Mouse (Mus musculus): ENCODE results near the gene Hils1. TPM values are rescaled to one million over a fixed set of nuclear protein-coding genes. Genes with fewer than 3 reads are reported as not detected.

Hils1 gene
- polyA plus RNA-seq, 1 experiment from 2014 or later: not detected

DNA sequence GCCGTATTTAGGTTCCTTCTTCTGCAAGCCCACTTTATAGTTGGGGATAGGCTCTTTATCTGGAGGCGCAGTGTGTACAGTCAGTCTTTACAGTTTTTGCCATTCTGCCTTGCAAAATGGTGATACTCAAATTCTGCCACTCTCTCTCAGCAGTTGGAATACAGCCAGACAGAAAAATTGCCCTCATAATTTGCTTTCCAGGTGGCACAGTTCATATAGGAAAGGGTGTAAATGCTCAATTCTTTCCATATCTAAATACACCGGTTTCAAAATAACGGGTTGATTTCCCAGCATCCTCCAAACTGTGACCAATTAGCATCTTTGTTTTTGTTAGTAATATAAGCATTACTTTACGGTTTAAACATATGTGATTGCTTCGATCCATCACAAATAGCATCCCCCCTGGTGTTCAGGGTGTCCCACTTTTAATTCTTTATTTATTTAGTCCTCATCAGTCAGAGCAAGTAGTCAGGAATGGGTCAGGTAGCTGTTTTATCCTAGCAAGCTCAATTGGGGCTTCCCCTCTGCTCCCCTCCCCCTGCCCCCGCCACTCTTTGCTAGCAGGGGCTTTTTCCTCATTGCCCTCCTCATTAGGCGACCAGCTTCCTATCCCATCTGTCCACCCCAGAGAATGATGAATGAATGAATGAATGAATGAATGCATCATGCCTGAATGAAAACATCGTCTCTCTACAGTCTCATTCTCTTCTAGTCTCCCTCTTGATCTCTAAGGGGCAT lies 11.0 kb downstream of the Hils1 start:
- Histone ChIP-seq H3K36me3 (ENCODE audit: control insufficient read depth, insufficient read depth, low read length) (no peaks in the 10 kb centered on the region), H3K27me3 (ENCODE audit: control insufficient read depth, insufficient read depth, low read depth, low read length) (no peaks in the 10 kb centered on the region), H3K9ac (ENCODE audit: low read depth, low read length) (peak overlapping the region; percentile 74), H3K4me3 (ENCODE audit: low read depth, low read length) (peak overlapping the region; percentile 22; the same call in 1 of the 2 replicates), H3K4me2 (ENCODE audit: low read length) (peak overlapping the region; percentile 64), H3K4me1 (ENCODE audit: control insufficient read depth, insufficient read depth, low read length) (peaks cover 15% of the 10 kb centered on the region), H3K9me3 (replicated peaks; ENCODE audit: control insufficient read depth, low read length, poor library complexity, severe bottlenecking) (no peaks in the 10 kb centered on the region), H3K27ac (ENCODE audit: low read length) (peak overlapping the region; percentile 95)
- peak; percentile 64; the same call in 1 of the 2 replicates for ATAC-seq
- WGBS: 27% methylated on average over 9 of the region's 9 CpGs

DNA sequence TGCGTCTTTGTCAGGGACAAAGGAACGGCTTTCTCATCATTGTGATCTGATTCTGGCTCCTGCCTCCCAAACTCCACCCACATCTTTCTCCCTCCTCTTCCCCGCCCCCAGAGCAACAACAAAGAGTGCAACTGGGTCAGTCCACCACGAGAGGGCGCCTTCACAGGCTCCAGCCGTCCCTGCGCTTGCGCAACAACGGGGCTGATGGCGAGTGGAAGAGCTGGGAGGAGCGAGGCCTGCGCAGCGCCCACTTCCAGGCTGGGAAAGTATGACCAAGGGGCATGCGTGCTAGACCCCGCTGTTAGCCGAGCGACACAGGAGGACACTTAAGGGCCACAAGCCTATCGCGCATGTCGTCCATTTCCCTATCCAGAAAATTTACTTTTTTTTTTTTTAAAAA lies 11.6 kb downstream of the Hils1 start:
- no peaks in the 10 kb centered on the region for H3K36me3 ChIP-seq (ENCODE audit: control insufficient read depth, insufficient read depth, low read length)
- H3K4me3 ChIP-seq (ENCODE audit: low read depth, low read length): peak overlapping the region; percentile 26
- H3K4me2 ChIP-seq (ENCODE audit: low read length): peak overlapping the region; percentile 64
- H3K4me1 ChIP-seq (ENCODE audit: control insufficient read depth, insufficient read depth, low read length): peaks cover 15% of the 10 kb centered on the region
- peak; percentile 98 for ATAC-seq
- under 1% methylated on average over 20 of the region's 20 CpGs for whole genome bisulfite sequencing
- no peaks in the 10 kb centered on the region for H3K27me3 ChIP-seq (ENCODE audit: control insufficient read depth, insufficient read depth, low read depth, low read length)
- H3K9ac ChIP-seq (ENCODE audit: low read depth, low read length): peak overlapping the region; percentile 74
- H3K27ac ChIP-seq (ENCODE audit: low read length): peak overlapping the region; percentile 95
- H3K9me3 ChIP-seq (replicated peaks; ENCODE audit: control insufficient read depth, low read length, poor library complexity, severe bottlenecking): no peaks in the 10 kb centered on the region

DNA sequence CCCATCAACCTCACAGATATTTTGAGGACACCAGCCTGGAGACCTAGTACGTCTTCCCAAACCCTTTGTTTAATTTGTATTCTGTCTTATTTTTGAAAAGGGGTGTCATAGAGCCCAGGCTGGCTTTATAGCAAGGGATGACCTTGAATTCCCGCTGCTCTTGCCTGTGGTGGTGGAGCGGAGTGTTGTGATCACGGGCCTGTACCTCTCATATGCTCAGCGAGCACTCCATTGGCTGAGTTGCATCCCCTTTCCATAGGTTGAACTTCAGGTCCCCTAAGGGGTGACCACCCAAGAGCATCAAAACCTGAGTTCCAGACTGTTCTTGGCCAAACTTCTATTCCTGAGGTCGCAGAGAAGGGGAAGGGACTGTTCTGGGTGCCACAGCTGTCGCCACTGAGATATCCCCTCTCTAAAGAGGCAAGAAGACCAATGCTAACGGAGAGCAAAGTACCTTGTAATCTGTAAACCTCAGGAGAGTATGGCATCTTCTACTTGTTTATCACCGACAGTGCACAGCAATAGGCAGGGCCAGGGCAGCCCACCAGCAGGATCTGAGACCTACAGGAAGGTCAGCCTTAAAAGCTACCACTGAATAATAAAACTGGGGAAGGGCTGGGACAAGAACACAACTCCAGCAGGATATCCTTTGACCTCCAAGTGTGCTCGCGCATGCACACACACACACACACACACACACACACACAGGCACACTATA lies 12.2 kb downstream of the Hils1 start:
- Histone ChIP-seq H3K4me2 (ENCODE audit: low read length) (peak overlapping the region; percentile 64), H3K27ac (ENCODE audit: low read length) (peak overlapping the region; percentile 95), H3K9me3 (replicated peaks; ENCODE audit: control insufficient read depth, low read length, poor library complexity, severe bottlenecking) (no peaks in the 10 kb centered on the region), H3K27me3 (ENCODE audit: control insufficient read depth, insufficient read depth, low read depth, low read length) (no peaks in the 10 kb centered on the region), H3K36me3 (ENCODE audit: control insufficient read depth, insufficient read depth, low read length) (no peaks in the 10 kb centered on the region), H3K4me3 (ENCODE audit: low read depth, low read length) (peak overlapping the region; percentile 26), H3K9ac (ENCODE audit: low read depth, low read length) (peak overlapping the region; percentile 47; the same call in 1 of the 2 replicates), H3K4me1 (ENCODE audit: control insufficient read depth, insufficient read depth, low read length) (peaks cover 15% of the 10 kb centered on the region)
- 73% methylated on average over 11 of the region's 11 CpGs for WGBS
- ATAC-seq: 0 out of 2 replicates have a peak, but pooled peaks have one; percentile 30

DNA sequence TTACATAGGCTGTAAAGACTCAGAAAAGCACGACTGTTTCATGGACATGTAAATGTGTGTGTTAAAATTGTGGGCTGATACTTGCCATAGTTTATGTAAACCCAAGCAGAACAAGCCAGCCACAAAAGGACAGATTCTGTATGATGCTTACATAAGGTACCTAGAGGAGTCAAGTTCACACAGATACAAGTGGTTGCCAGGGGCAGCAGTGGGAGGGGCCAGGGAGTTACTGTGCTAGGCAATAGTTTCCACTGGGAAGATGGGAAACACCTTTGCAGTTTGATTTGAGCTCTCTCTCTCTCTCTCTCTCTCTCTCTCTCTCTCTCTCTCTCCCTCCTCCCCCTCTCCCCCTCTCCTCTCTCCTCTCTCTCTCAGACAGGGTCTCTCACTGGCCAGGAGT lies 17.7 kb downstream of the Hils1 start:
- H3K36me3 ChIP-seq (ENCODE audit: control insufficient read depth, insufficient read depth, low read length): no peaks in the 10 kb centered on the region
- H3K9ac ChIP-seq (ENCODE audit: low read depth, low read length): no peak overlapping the region
- no peak overlapping the region for H3K4me3 ChIP-seq (ENCODE audit: low read depth, low read length)
- no peaks in the 10 kb centered on the region for H3K9me3 ChIP-seq (replicated peaks; ENCODE audit: control insufficient read depth, low read length, poor library complexity, severe bottlenecking)
- H3K4me1 ChIP-seq (ENCODE audit: control insufficient read depth, insufficient read depth, low read length): peaks cover 14% of the 10 kb centered on the region
- no peak overlapping the region for H3K27ac ChIP-seq (ENCODE audit: low read length)
- WGBS: 56% methylated on average over 1 of the region's 1 CpGs
- no peak overlapping the region for H3K4me2 ChIP-seq (ENCODE audit: low read length)
- no peak for ATAC-seq
- no peaks in the 10 kb centered on the region for H3K27me3 ChIP-seq (ENCODE audit: control insufficient read depth, insufficient read depth, low read depth, low read length)

DNA sequence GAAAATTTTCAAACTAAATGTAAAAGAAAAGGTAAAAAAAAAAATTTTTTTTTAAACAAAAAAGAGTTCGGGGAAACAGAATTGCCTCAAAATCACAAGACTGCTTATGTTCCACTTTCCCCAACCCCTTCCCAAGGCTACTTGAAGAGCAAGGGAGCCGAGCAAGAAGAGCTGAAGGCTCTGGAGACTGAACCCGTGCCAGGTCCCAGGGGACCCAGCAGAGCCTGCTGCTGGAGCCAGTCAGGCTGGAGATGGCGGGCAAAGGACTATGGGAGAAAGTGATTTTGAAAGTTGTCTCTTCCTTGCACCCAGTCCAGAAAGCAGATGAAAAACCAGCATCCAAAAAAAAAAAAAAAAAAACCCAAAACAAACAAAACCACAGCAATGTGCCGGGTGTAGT lies 18.4 kb downstream of the Hils1 start:
- ATAC-seq: no peak
- H3K27ac ChIP-seq (ENCODE audit: low read length): no peak overlapping the region
- no peak overlapping the region for H3K4me2 ChIP-seq (ENCODE audit: low read length)
- H3K9ac ChIP-seq (ENCODE audit: low read depth, low read length): no peak overlapping the region
- no peak overlapping the region for H3K4me3 ChIP-seq (ENCODE audit: low read depth, low read length)
- peaks cover 20% of the 10 kb centered on the region for H3K4me1 ChIP-seq (ENCODE audit: control insufficient read depth, insufficient read depth, low read length)
- H3K9me3 ChIP-seq (replicated peaks; ENCODE audit: control insufficient read depth, low read length, poor library complexity, severe bottlenecking): no peaks in the 10 kb centered on the region
- 83% methylated on average over 5 of the region's 5 CpGs for WGBS
- H3K27me3 ChIP-seq (ENCODE audit: control insufficient read depth, insufficient read depth, low read depth, low read length): no peaks in the 10 kb centered on the region
- H3K36me3 ChIP-seq (ENCODE audit: control insufficient read depth, insufficient read depth, low read length): no peaks in the 10 kb centered on the region

DNA sequence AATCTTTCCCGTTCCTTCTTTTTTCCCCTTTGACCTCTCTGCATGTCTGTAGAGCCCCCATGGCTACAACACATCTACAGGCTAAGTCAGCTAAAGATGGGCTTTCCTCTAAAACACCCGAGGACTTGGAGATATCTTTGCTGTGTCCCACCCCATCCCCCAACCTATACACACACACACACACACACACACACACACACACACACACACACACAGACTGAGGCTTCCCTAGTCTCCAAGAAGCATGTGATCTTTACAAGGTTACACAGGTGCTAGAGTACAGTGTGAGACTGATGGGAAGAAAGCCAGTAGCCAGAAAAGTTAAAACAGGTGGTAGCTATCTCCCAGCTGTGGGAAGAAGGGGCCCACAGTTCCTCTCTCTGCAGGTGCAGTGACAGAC lies 19.0 kb downstream of the Hils1 start:
- Histone ChIP-seq H3K4me3 (ENCODE audit: low read depth, low read length) (no peak overlapping the region), H3K9me3 (replicated peaks; ENCODE audit: control insufficient read depth, low read length, poor library complexity, severe bottlenecking) (no peaks in the 10 kb centered on the region), H3K4me1 (ENCODE audit: control insufficient read depth, insufficient read depth, low read length) (peaks cover 20% of the 10 kb centered on the region), H3K27me3 (ENCODE audit: control insufficient read depth, insufficient read depth, low read depth, low read length) (no peaks in the 10 kb centered on the region), H3K4me2 (ENCODE audit: low read length) (no peak overlapping the region), H3K9ac (ENCODE audit: low read depth, low read length) (no peak overlapping the region), H3K36me3 (ENCODE audit: control insufficient read depth, insufficient read depth, low read length) (no peaks in the 10 kb centered on the region), H3K27ac (ENCODE audit: low read length) (no peak overlapping the region)
- no peak for ATAC-seq
- WGBS: 62% methylated on average over 2 of the region's 2 CpGs

DNA sequence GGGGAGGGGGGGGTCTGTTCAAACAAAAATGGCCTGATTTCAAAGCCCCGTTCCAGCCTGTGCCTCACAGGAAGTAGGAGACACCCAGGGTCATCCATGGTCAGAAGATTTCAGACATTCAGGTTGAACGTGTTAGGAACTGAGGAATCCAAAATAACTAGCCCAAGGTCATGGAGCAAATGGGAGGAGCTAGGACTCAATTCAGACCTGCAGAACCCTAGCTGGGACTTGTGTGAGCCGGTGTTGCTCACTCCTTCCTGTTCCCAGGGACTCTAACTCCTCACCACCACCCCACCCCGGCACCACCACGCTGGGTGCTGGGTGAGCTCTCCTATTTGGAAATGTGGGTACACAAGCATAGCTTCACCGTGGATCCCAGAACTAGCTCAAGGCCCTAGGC lies 19.9 kb downstream of the Hils1 start:
- H3K4me1 ChIP-seq (ENCODE audit: control insufficient read depth, insufficient read depth, low read length): peaks cover 20% of the 10 kb centered on the region
- no peak overlapping the region for H3K4me3 ChIP-seq (ENCODE audit: low read depth, low read length)
- no peaks in the 10 kb centered on the region for H3K36me3 ChIP-seq (ENCODE audit: control insufficient read depth, insufficient read depth, low read length)
- no peak for ATAC-seq
- 46% methylated on average over 6 of the region's 6 CpGs for WGBS
- H3K9ac ChIP-seq (ENCODE audit: low read depth, low read length): no peak overlapping the region
- no peaks in the 10 kb centered on the region for H3K9me3 ChIP-seq (replicated peaks; ENCODE audit: control insufficient read depth, low read length, poor library complexity, severe bottlenecking)
- no peak overlapping the region for H3K4me2 ChIP-seq (ENCODE audit: low read length)
- H3K27ac ChIP-seq (ENCODE audit: low read length): no peak overlapping the region
- H3K27me3 ChIP-seq (ENCODE audit: control insufficient read depth, insufficient read depth, low read depth, low read length): no peaks in the 10 kb centered on the region

DNA sequence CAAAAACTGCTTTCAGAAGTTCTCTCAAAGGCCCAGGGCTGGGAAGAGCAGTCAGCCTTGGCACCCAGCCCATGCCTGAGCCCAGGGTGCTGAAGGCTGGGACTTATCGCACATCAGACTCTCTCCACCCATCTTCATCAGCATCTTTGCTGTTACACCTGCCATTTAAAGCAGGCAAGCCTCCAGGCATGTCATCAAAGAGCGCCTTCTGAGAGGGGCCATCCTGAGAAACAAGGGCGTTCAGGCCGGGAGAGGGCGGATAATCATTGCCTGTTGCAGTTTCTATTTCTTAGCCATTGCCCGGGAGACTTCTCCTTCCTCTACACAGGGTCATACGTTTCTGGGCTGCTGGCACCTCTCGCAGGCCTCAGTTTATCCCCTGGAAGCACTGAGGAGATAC lies 20.5 kb downstream of the Hils1 start:
- Histone ChIP-seq H3K4me2 (ENCODE audit: low read length) (no peak overlapping the region), H3K9me3 (replicated peaks; ENCODE audit: control insufficient read depth, low read length, poor library complexity, severe bottlenecking) (no peaks in the 10 kb centered on the region), H3K4me3 (ENCODE audit: low read depth, low read length) (no peak overlapping the region), H3K36me3 (ENCODE audit: control insufficient read depth, insufficient read depth, low read length) (no peaks in the 10 kb centered on the region), H3K4me1 (ENCODE audit: control insufficient read depth, insufficient read depth, low read length) (peaks cover 20% of the 10 kb centered on the region), H3K27ac (ENCODE audit: low read length) (no peak overlapping the region), H3K27me3 (ENCODE audit: control insufficient read depth, insufficient read depth, low read depth, low read length) (no peaks in the 10 kb centered on the region), H3K9ac (ENCODE audit: low read depth, low read length) (no peak overlapping the region)
- ATAC-seq: no peak
- 79% methylated on average over 8 of the region's 8 CpGs for WGBS
